Mouse (Mus musculus) intestine, embryonic 14.5 days (tissue): ENCODE results near the gene Snx9. TPM values are rescaled to one million over a fixed set of nuclear protein-coding genes. Genes with fewer than 3 reads are reported as not detected.
A peak's percentile ranks its signal among the peaks of the same experiment; 100 is the strongest.

Experiments used
- ATAC-seq: fragments of 200-750 bp; cut with Nextera tagmentation; replicated peaks from 2 replicates; pipeline ENCODE4 v1.8.0; 2017; ENCODE audit warnings: low read depth, moderate number of reproducible peaks, moderate TSS enrichment, moderate library complexity; ENCODE audit not compliant: low FRiP score, low TSS enrichment
- DNase-seq: peaks from one replicate; pipeline ENCODE4 v3.0.0-alpha.2; 2018; ENCODE audit warnings: low spot score
- H3K27ac ChIP-seq: fragments of 300-500 bp; sonication (generic); 2 replicates; pipeline ENCODE4 v1.5.1; 2014; ENCODE audit warnings: low read depth, mild to moderate bottlenecking, control low read depth
- H3K27me3 ChIP-seq: fragments of 300-500 bp; sonication (generic); replicated peaks from 2 replicates; pipeline ENCODE4 v1.6.1; 2014; ENCODE audit warnings: low read length, control low read depth; ENCODE audit not compliant: control insufficient read depth, insufficient read depth
- H3K36me3 ChIP-seq: fragments of 300-500 bp; sonication (generic); 2 replicates; pipeline ENCODE4 v1.6.1; 2014; ENCODE audit warnings: low read length, control low read depth; ENCODE audit not compliant: control insufficient read depth, insufficient read depth
- H3K4me1 ChIP-seq: fragments of 300-500 bp; sonication (generic); replicated peaks from 2 replicates; pipeline ENCODE4 v1.6.1; 2014; ENCODE audit warnings: low read length, control low read depth, mixed read lengths; ENCODE audit not compliant: control insufficient read depth, insufficient read depth
- H3K4me2 ChIP-seq: fragments of 300-500 bp; sonication (generic); 2 replicates; pipeline ENCODE4 v1.6.1; 2014; ENCODE audit warnings: low read length
- H3K4me3 ChIP-seq: fragments of 300-500 bp; sonication (generic); 2 replicates; pipeline ENCODE4 v1.5.1; 2014; ENCODE audit warnings: low read depth, low read length, control low read depth, mixed read lengths
- H3K9ac ChIP-seq: fragments of 300-500 bp; sonication (generic); 2 replicates; pipeline ENCODE4 v1.6.1; 2014; ENCODE audit warnings: mild to moderate bottlenecking, low read length
- H3K9me3 ChIP-seq: fragments of 300-500 bp; sonication (generic); 2 replicates; pipeline ENCODE4 v1.6.1; 2016; ENCODE audit warnings: low read length, control low read depth; ENCODE audit not compliant: control insufficient read depth
- WGBS: fragments of 180-500 bp; shearing (Covaris S2); extraction: QIAGEN DNeasy Blood & Tissue Kit; methylation state at CpG from one replicate; pipeline ENCODE4 v1.1.7; 2014; 5-methylcytosine and 5-hydroxymethylcytosine counted together
- polyA plus RNA-seq: library from polyadenylated mRNA; unstranded; fragments of >200 nt; fragmentation: Nextera tagmentation; extraction: Ambion mirVana; gene quantifications from 2 replicates; pipeline ENCODE4 v1.2.1, GENCODE M21; 2014

The Snx9 gene
- polyA plus RNA-seq, 1 experiment from 2014 or later: 42.7 TPM

DNA sequence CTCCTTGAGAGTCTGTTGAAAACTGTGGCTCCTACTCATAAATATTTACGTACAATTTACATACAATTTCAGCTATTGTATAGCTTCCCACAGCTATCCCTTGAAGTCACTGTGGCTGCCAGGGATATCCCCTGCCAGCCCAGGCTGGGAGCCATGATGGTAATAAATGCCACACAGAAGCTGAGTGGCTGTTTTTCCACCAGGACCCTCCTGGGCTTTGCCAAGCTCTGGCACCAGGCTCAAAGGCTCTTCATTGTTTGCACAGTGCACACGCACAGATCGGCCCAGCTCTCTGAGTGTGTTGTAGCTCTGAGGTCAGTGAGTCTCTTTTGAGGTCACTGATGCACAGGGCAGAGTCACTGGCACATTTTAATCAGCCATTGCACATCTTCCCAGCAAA is 128.1 kb downstream of the Snx9 start:
- WGBS: 39% methylated on average over 3 of the region's 3 CpGs
- H3K4me3 ChIP-seq: no peak overlapping the region
- no peaks in the 10 kb centered on the region for H3K27me3 ChIP-seq
- H3K4me1 ChIP-seq: peaks cover 31% of the 10 kb centered on the region
- H3K4me2 ChIP-seq: no peak overlapping the region
- H3K9me3 ChIP-seq: no peaks in the 10 kb centered on the region
- no peak for DNase-seq
- H3K9ac ChIP-seq: no peak overlapping the region
- no peaks in the 10 kb centered on the region for H3K36me3 ChIP-seq
- ATAC-seq: no peak
- peak overlapping the region; percentile 88 for H3K27ac ChIP-seq

DNA sequence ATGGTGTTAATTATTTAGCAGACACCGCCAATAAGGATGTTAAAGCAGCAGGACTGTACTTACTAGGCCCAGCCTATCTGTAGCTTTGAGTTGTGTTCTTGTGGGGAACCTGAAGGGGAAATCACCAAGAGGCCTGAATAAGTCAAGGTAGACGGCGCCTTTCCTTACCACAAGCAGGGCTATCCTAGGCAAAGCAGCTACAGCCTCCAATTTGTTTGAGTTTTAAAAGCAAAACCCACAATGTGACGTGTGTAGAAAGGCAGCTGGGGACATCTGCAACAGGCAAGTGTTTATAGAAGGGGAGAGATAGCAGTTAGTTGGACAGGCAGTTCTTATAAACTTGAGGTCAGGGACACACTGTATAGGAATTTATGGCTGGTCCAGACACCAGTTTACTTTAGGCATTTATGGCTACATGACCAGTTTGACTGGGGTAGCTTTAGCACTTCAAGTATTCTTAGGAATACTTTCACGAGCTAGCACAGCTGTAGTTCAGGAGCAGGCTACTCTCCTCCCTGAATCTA is 129.2 kb downstream of the Snx9 start:
- peak; percentile 48; the same call in 1 of the 2 replicates for ATAC-seq
- no peak overlapping the region for H3K4me3 ChIP-seq
- H3K4me2 ChIP-seq: no peak overlapping the region
- 33% methylated on average over 5 of the region's 5 CpGs for WGBS
- no peak overlapping the region for H3K9ac ChIP-seq
- H3K9me3 ChIP-seq: no peaks in the 10 kb centered on the region
- no peaks in the 10 kb centered on the region for H3K36me3 ChIP-seq
- H3K27me3 ChIP-seq: no peaks in the 10 kb centered on the region
- peak; percentile 64 for DNase-seq
- H3K27ac ChIP-seq: peak overlapping the region; percentile 88
- peaks cover 27% of the 10 kb centered on the region for H3K4me1 ChIP-seq

DNA sequence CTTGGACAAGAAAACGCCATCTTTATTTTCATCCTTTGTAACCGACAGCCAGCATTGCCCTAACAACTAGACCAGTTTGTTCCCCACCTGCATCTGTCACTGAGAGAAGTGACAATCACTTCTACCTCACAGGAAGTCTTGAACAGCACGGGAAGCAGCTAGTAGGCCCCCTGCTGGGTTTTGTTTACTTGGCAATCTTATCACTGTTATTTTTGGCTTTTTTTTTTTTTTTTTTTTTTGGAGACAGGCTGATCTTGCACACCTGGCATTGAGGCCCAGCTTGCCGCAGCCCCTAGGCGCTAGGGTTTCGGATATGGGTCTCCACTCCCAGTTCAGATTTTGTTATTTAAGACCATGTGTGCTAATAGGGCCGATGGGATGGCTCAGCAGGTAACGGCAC is 132.4 kb downstream of the Snx9 start:
- H3K36me3 ChIP-seq: no peaks in the 10 kb centered on the region
- H3K4me2 ChIP-seq: no peak overlapping the region
- H3K9me3 ChIP-seq: no peaks in the 10 kb centered on the region
- ATAC-seq (no peak), DNase-seq (no peak)
- WGBS: 72% methylated on average over 8 of the region's 8 CpGs
- peaks cover 49% of the 10 kb centered on the region for H3K4me1 ChIP-seq
- H3K4me3 ChIP-seq: no peak overlapping the region
- H3K27ac ChIP-seq: no peak overlapping the region
- no peaks in the 10 kb centered on the region for H3K27me3 ChIP-seq
- no peak overlapping the region for H3K9ac ChIP-seq

DNA sequence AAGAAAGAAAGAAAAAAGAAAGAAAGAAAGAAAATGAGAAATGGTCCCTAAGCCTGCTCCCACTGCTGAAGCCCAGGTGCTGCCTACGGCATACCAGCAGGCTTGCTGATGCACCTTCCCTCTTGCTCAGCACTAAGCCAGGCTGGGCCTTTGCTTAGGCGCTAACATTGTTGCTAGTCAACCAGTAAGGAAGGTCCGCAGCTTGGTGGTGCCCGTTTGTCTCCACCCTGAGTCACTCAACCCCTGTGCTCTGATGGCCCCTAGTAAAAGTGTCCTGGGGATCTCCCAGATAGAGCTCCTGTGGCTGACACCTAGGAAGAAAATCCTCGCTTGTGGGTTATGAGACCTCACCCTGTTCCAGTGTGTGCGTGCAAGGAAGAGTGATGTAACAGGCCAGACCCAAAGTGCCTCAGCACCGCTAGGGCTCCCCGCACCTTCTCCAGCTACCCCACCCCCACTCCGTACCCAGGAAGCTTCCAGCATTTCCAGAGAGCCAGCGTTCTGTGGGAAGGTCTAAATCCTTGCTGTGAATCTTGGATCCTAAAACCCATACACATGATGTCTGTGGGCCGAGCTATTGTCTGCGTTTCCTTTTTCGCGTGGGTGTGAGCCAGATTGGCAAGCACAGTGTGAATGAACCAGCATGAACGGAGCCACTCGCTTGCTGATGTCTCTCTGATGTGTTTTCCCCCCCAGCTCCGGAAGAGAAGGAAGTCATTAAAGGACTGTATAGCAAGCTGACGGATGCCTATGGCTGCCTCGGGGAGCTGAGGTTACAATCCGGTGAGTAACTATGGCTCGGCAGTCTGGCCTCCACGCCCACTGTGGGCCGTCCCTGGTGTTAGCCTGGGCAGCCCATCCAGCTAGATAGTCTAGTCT is 134.2 kb downstream of the Snx9 start:
- no peaks in the 10 kb centered on the region for H3K36me3 ChIP-seq
- peak; percentile 58 for DNase-seq
- H3K4me2 ChIP-seq: peak overlapping the region; percentile 38
- peaks cover 37% of the 10 kb centered on the region for H3K4me1 ChIP-seq
- H3K27ac ChIP-seq: peak overlapping the region; percentile 57
- peak overlapping the region; percentile 29; the same call in 1 of the 2 replicates for H3K9ac ChIP-seq
- no peaks in the 10 kb centered on the region for H3K9me3 ChIP-seq
- H3K27me3 ChIP-seq: no peaks in the 10 kb centered on the region
- WGBS: 36% methylated on average over 23 of the region's 23 CpGs
- peak overlapping the region; percentile 17 for H3K4me3 ChIP-seq
- ATAC-seq: 0 out of 2 replicates have a peak, but pooled peaks have one; percentile 47

DNA sequence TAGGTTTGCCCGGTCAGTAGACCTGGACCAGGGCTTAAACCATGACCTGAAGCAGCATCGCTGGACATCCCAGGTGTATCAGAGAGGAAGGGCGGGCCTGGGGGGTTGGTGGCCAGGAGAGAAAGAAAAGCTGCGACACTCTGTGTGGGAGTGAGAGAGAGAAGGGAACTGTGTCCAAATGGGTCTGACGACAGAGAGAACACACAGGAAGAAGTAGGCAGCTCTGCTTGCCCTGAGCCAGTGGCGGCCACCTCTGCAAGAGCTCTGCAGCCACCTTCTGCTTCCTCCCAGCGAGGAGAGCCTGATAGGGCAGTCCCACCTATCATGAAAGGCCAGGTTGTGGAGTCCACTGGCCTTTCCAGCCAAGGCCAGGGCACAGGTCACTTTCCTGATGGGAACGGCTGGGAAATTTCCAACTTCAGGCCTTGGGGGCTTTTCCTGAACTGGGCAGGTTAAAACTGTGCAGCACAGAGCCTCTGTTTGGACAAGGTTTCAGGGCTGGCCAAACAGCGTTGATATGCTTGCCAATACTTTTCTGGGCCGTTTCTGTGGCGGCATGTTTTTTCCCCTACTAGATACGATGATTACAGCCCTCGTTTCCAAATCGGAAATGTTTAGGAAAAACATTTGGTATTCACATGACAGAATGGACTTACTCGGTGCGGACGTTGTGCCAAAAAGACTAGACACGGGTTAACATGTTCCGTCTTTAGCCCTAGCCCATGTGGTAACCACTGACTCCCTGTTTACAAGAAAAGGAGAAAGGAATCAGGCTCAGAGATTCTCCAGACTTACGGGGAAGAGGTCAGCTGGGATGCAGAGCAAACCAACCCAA is 135.3 kb downstream of the Snx9 start:
- Histone ChIP-seq H3K27ac (peak overlapping the region; percentile 57), H3K27me3 (no peaks in the 10 kb centered on the region), H3K9me3 (no peaks in the 10 kb centered on the region), H3K4me3 (no peak overlapping the region), H3K36me3 (no peaks in the 10 kb centered on the region), H3K4me1 (peaks cover 37% of the 10 kb centered on the region), H3K9ac (no peak overlapping the region), H3K4me2 (0 out of 2 replicates have a peak overlapping the region, but pooled peaks have one; percentile 38)
- no peak for ATAC-seq
- no peak for DNase-seq
- 51% methylated on average over 20 of the region's 20 CpGs for WGBS

DNA sequence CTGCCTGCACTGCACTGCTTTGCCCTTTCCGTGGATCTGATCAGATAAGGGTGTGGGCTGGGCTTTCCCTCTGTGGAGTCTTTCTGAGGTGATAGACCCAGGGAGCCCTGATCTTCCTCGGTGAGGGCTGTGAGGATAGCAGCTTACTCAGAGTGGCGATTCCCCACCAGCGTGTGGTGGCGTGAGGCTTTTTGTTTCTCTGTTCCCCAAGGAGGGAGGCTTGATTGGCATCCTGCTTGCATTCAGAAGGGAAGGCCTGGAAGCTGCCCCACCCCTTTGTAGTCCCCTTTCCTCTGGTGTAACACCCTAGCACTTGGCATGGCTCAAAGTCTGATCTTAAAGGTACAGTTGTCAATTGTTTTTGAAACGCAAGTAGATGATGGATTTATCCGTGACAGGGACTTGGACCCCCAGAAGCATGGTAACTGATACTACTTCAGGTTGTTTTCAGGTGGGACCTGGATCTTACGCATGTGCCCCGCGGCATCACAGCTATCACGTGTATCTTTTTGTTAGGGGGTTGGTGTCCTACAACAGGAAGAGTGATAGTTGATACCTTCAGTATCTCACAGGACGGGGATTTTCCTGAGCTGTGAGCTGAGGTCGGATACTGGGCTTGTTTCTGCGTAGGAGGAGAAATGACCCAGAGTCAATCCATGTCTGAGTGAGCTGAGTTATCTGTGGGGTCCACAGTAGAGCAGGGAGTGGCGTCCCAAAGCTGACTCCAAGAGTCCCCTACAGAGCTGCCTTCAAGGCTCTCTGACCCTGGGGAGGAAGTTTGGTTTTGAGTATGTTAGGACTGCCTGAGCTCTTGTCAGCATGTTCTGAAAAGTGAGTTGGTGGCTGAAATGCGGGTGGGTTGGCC is 136.2 kb downstream of the Snx9 start:
- no peak overlapping the region for H3K4me3 ChIP-seq
- H3K9ac ChIP-seq: no peak overlapping the region
- peaks cover 37% of the 10 kb centered on the region for H3K4me1 ChIP-seq
- peak overlapping the region; percentile 57 for H3K27ac ChIP-seq
- WGBS: 58% methylated on average over 16 of the region's 16 CpGs
- H3K27me3 ChIP-seq: no peaks in the 10 kb centered on the region
- no peaks in the 10 kb centered on the region for H3K36me3 ChIP-seq
- H3K9me3 ChIP-seq: no peaks in the 10 kb centered on the region
- 0 out of 2 replicates have a peak overlapping the region, but pooled peaks have one; percentile 5 for H3K4me2 ChIP-seq
- peak; percentile 61 for DNase-seq
- no peak for ATAC-seq

DNA sequence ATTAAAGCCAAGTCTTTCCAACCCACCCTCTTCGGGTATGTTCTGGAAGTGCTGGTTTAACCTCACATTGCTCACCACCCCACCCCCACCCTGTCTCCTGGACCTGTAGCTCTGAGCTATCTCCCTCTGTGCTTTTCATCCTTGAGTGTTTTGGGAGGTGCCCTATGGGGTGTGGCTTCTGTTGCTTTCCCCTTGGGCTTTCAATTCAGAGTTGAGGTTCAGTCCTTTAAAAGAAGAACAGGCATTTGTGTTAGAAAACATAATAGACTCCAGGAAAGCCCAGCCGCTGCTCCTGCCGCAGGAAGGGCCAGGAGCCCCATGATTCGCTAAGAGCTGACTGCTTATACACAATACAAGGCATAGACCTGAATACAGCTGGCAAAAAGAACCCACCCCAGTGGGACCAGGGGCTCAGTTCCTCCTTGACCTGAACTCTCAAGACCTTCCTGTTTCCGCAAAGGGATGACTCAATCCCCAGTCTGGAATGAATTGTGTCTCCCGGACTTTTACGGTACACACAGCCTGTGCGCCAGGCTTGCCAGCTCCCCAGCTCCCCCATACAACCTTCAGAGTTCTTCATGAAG is 136.9 kb downstream of the Snx9 start:
- 67% methylated on average over 8 of the region's 8 CpGs for WGBS
- Histone ChIP-seq H3K4me1 (peaks cover 37% of the 10 kb centered on the region), H3K4me3 (no peak overlapping the region), H3K9ac (no peak overlapping the region), H3K27me3 (no peaks in the 10 kb centered on the region), H3K36me3 (no peaks in the 10 kb centered on the region), H3K4me2 (no peak overlapping the region), H3K27ac (0 out of 2 replicates have a peak overlapping the region, but pooled peaks have one; percentile 14), H3K9me3 (no peaks in the 10 kb centered on the region)
- no peak for ATAC-seq
- no peak for DNase-seq
